Mouse (Mus musculus): ENCODE results near the gene Ampd2. TPM values are rescaled to one million over a fixed set of nuclear protein-coding genes. Genes with fewer than 3 reads are reported as not detected.

Gene Ampd2
- polyA plus RNA-seq, 1 experiment from 2014 or later: 62.8 TPM

GRCm38 (mm10) chr3:108113591-108114289 is 27.3 kb upstream of the Ampd2 start:
- Histone ChIP-seq H3K4me3 (no peak overlapping the region), H3K9me3 (no peaks in the 10 kb centered on the region), H3K27me3 (ENCODE audit: insufficient read depth, poor library complexity, severe bottlenecking) (no peaks in the 10 kb centered on the region), H3K4me1 (no peaks in the 10 kb centered on the region), H3K36me3 (peaks cover 85% of the 10 kb centered on the region), H3K27ac (no peak overlapping the region)
- no peak for DNase-seq (ENCODE audit: low spot score)
- 90% methylated on average over 7 of the region's 7 CpGs for WGBS

GRCm38 (mm10) chr3:108112666-108113065 is 26.2 kb upstream of the Ampd2 start:
- DNase-seq (ENCODE audit: low spot score): no peak
- Histone ChIP-seq H3K36me3 (peaks cover 86% of the 10 kb centered on the region), H3K9me3 (no peaks in the 10 kb centered on the region), H3K27ac (no peak overlapping the region), H3K4me1 (no peaks in the 10 kb centered on the region), H3K4me3 (no peak overlapping the region), H3K27me3 (ENCODE audit: insufficient read depth, poor library complexity, severe bottlenecking) (no peaks in the 10 kb centered on the region)
- 76% methylated on average over 4 of the region's 4 CpGs for WGBS

DNA sequence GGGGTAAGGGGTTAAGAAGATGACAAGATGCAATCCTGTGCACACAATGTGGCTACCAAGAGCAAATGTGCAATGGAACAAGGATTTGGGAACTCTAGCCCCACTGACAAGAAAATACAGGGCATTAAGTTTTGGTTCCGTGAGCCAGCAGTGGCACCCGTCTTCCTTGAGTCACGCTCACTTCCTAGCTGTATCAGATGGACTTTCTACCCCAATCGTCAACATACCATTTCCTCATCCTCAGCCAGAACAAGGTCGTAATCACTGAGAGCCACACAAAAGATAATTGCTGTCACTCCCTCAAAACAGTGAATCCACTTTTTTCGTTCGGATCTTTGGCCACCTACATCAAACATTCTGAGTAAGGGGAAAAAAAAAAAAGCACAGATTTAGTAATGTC is 25.8 kb upstream of the Ampd2 start:
- H3K4me3 ChIP-seq: no peak overlapping the region
- no peaks in the 10 kb centered on the region for H3K4me1 ChIP-seq
- H3K36me3 ChIP-seq: peaks cover 84% of the 10 kb centered on the region
- 71% methylated on average over 7 of the region's 7 CpGs for WGBS
- H3K9me3 ChIP-seq: no peaks in the 10 kb centered on the region
- DNase-seq (ENCODE audit: low spot score): no peak
- no peak overlapping the region for H3K27ac ChIP-seq
- no peaks in the 10 kb centered on the region for H3K27me3 ChIP-seq (ENCODE audit: insufficient read depth, poor library complexity, severe bottlenecking)

GRCm38 (mm10) chr3:108111320-108111719 is 24.9 kb upstream of the Ampd2 start:
- H3K4me1 ChIP-seq: peaks cover 5% of the 10 kb centered on the region; the same call in 1 of the 2 replicates
- no peaks in the 10 kb centered on the region for H3K27me3 ChIP-seq (ENCODE audit: insufficient read depth, poor library complexity, severe bottlenecking)
- H3K36me3 ChIP-seq: peaks cover 76% of the 10 kb centered on the region
- no peaks in the 10 kb centered on the region for H3K9me3 ChIP-seq
- no peak overlapping the region for H3K27ac ChIP-seq
- H3K4me3 ChIP-seq: no peak overlapping the region
- WGBS: 84% methylated on average over 5 of the region's 5 CpGs
- no peak for DNase-seq (ENCODE audit: low spot score)

DNA sequence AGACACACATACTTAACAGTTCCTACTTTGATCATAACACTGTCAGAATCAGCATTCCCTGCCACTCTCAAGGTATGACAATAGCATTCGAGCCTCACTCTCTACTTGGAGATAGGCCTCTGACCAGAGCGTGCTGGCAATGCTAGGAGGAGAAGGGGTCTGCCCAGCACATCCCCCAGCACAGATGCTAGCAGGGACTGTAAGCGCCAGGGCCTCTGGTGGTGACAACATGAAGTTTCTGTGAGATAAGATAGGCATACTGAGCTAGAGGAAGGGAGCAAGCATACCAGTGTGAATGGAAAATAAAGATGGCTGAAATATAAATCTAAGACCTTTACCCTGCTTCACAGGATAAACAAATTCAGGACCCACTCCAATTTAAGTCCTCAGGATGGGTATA is 18.8 kb upstream of the Ampd2 start:
- Histone ChIP-seq H3K4me1 (peaks cover 24% of the 10 kb centered on the region; the same call in 1 of the 2 replicates), H3K27me3 (ENCODE audit: insufficient read depth, poor library complexity, severe bottlenecking) (no peaks in the 10 kb centered on the region), H3K9me3 (no peaks in the 10 kb centered on the region), H3K4me3 (no peak overlapping the region), H3K36me3 (peaks cover 28% of the 10 kb centered on the region), H3K27ac (peak overlapping the region; percentile 37; the same call in 1 of the 2 replicates)
- WGBS: 22% methylated on average over 3 of the region's 3 CpGs
- DNase-seq (ENCODE audit: low spot score): peak; percentile 93

DNA sequence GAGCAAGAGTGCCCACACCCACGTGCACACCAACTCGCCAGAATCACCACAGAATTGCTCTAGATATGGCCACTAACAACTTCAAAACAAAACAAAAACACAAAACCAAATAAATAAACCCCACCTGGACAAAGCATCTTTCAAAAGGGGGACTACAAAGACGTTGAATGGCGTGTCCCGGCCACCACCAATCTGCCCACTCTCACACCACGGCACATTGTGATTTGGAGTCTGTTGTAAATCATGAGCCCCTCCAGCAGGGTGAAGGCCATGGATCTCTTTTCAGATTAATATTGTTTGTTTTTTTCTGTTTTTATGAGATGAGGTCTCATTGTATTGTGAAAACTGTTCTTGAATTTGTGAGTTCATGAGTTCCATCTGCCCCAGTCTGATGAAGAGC is 15.6 kb upstream of the Ampd2 start:
- WGBS: 88% methylated on average over 6 of the region's 6 CpGs
- Histone ChIP-seq H3K9me3 (no peaks in the 10 kb centered on the region), H3K4me3 (no peak overlapping the region), H3K36me3 (no peaks in the 10 kb centered on the region), H3K4me1 (peaks cover 24% of the 10 kb centered on the region; the same call in 1 of the 2 replicates), H3K27ac (no peak overlapping the region), H3K27me3 (ENCODE audit: insufficient read depth, poor library complexity, severe bottlenecking) (no peaks in the 10 kb centered on the region)
- peak; percentile 4 for DNase-seq (ENCODE audit: low spot score)

DNA sequence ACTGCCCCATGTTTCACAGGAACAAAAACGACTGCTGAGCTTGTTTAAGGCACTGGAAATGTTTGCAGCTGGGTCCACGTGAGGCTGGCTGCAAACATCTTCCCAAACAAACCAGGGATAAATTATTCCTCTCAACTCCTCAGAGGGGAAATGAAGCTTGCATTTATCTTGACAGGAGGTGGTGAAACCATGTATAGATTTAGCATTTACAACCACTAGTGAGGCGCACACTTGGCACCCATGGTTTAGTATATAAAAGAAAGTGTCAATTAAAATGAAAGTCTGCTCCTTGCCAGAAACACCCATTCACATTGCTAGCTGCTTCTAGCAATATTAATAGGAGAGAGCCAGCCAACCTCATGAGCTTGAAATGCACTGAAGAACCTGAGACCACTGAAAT is 15.1 kb upstream of the Ampd2 start:
- DNase-seq (ENCODE audit: low spot score): no peak
- H3K36me3 ChIP-seq: no peaks in the 10 kb centered on the region
- WGBS: 53% methylated on average over 3 of the region's 3 CpGs
- H3K27me3 ChIP-seq (ENCODE audit: insufficient read depth, poor library complexity, severe bottlenecking): no peaks in the 10 kb centered on the region
- H3K9me3 ChIP-seq: no peaks in the 10 kb centered on the region
- H3K4me3 ChIP-seq: no peak overlapping the region
- peaks cover 24% of the 10 kb centered on the region for H3K4me1 ChIP-seq
- no peak overlapping the region for H3K27ac ChIP-seq

- H3K4me3 ChIP-seq: no peak overlapping the region
- H3K4me1 ChIP-seq: peaks cover 17% of the 10 kb centered on the region
- 53% methylated on average over 6 of the region's 6 CpGs for WGBS
- H3K36me3 ChIP-seq: no peaks in the 10 kb centered on the region
- peaks cover 2% of the 10 kb centered on the region; the same call in 1 of the 2 replicates for H3K27me3 ChIP-seq (ENCODE audit: insufficient read depth, poor library complexity, severe bottlenecking)
- H3K27ac ChIP-seq: 0 out of 2 replicates have a peak overlapping the region, but pooled peaks have one; percentile 44
- no peaks in the 10 kb centered on the region for H3K9me3 ChIP-seq
- DNase-seq (ENCODE audit: low spot score): peak; percentile 76
These were observed 11.9 kb upstream of the Ampd2 start for GRCm38 (mm10) chr3:108098316-108098715.

- no peak overlapping the region for H3K4me3 ChIP-seq
- H3K9me3 ChIP-seq: no peaks in the 10 kb centered on the region
- peaks cover 4% of the 10 kb centered on the region; the same call in 1 of the 2 replicates for H3K27me3 ChIP-seq (ENCODE audit: insufficient read depth, poor library complexity, severe bottlenecking)
- peak overlapping the region; percentile 44; the same call in 1 of the 2 replicates for H3K27ac ChIP-seq
- H3K36me3 ChIP-seq: no peaks in the 10 kb centered on the region
- H3K4me1 ChIP-seq: peaks cover 19% of the 10 kb centered on the region
- DNase-seq (ENCODE audit: low spot score): peak; percentile 55
- WGBS: 79% methylated on average over 8 of the region's 8 CpGs
These were observed 11.2 kb upstream of the Ampd2 start for GRCm38 (mm10) chr3:108097656-108098055.

GRCm38 (mm10) chr3:108096726-108097125 is 10.3 kb upstream of the Ampd2 start:
- Histone ChIP-seq H3K27ac (peak overlapping the region; percentile 67), H3K27me3 (ENCODE audit: insufficient read depth, poor library complexity, severe bottlenecking) (peaks cover 4% of the 10 kb centered on the region; the same call in 1 of the 2 replicates), H3K4me3 (no peak overlapping the region), H3K36me3 (no peaks in the 10 kb centered on the region), H3K4me1 (peaks cover 18% of the 10 kb centered on the region), H3K9me3 (no peaks in the 10 kb centered on the region)
- DNase-seq (ENCODE audit: low spot score): peak; percentile 82
- WGBS: 58% methylated on average over 10 of the region's 10 CpGs

- Histone ChIP-seq H3K27me3 (ENCODE audit: insufficient read depth, poor library complexity, severe bottlenecking) (peaks cover 4% of the 10 kb centered on the region; the same call in 1 of the 2 replicates), H3K4me1 (peaks cover 13% of the 10 kb centered on the region), H3K9me3 (no peaks in the 10 kb centered on the region), H3K4me3 (no peak overlapping the region), H3K36me3 (no peaks in the 10 kb centered on the region), H3K27ac (peak overlapping the region; percentile 67)
- peak; percentile 79 for DNase-seq (ENCODE audit: low spot score)
- WGBS: 45% methylated on average over 8 of the region's 8 CpGs
These were observed 9.8 kb upstream of the Ampd2 start for GRCm38 (mm10) chr3:108096226-108096625.

DNA sequence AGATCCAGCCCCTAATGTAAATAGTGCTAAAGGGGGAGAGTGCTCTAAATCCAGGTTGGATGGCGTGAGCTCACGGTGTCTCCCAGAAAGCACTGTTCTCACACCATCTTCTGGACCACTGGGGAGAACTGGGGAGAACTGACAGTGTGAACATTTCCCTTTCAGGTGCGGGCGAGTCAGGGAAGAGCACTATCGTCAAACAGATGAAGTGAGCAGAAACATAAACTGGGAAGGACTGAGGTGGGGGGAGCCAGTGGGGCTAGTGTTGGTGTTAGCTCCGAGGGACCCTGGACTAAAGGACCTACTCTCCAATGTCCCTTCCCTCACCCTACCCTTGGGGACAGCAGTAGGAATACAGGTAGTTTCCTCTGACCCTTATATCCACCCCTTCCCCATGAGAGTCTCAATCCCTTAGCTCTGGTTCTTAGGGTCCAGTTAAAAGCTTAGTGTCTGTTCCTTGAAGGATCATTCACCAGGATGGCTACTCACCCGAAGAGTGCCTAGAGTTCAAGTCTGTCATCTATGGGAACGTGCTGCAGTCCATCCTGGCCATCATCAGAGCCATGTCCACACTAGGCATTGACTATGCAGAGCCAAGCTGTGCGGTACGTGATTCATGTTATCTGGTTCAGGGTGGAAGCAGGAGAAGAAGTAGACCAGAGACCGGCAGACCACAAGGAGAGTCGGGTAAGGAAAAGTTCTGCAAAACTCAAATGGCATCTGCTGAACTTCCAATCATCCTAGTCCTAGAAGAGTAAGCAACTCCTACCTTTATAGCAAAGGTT is 8.7 kb upstream of the Ampd2 start:
- Histone ChIP-seq H3K36me3 (no peaks in the 10 kb centered on the region), H3K4me3 (no peak overlapping the region), H3K27ac (no peak overlapping the region), H3K9me3 (no peaks in the 10 kb centered on the region), H3K27me3 (ENCODE audit: insufficient read depth, poor library complexity, severe bottlenecking) (peaks cover 4% of the 10 kb centered on the region; the same call in 1 of the 2 replicates), H3K4me1 (peaks cover 16% of the 10 kb centered on the region)
- WGBS: 86% methylated on average over 12 of the region's 12 CpGs
- DNase-seq (ENCODE audit: low spot score): peak; percentile 75

GRCm38 (mm10) chr3:108094146-108094545 is 7.7 kb upstream of the Ampd2 start:
- no peaks in the 10 kb centered on the region for H3K9me3 ChIP-seq
- DNase-seq (ENCODE audit: low spot score): peak; percentile 47
- 58% methylated on average over 1 of the region's 1 CpGs for WGBS
- H3K4me3 ChIP-seq: no peak overlapping the region
- H3K27ac ChIP-seq: no peak overlapping the region
- no peaks in the 10 kb centered on the region for H3K36me3 ChIP-seq
- peaks cover 26% of the 10 kb centered on the region for H3K4me1 ChIP-seq
- H3K27me3 ChIP-seq (ENCODE audit: insufficient read depth, poor library complexity, severe bottlenecking): peaks cover 4% of the 10 kb centered on the region; the same call in 1 of the 2 replicates

Measured in heart, embryonic 10.5 days (tissue).